Mouse (Mus musculus) liver, embryonic 14.5 days (tissue): ENCODE measurements around the gene Bola3. TPM values are rescaled to one million over a fixed set of nuclear protein-coding genes. Genes with fewer than 3 reads are reported as not detected.

Experiments used
- ATAC-seq: fragments of 200-750 bp; cut with Nextera tagmentation; 2 replicates; pipeline ENCODE4 v1.8.0; 2017; ENCODE audit warnings: moderate number of reproducible peaks, mild to moderate bottlenecking, moderate library complexity; ENCODE audit not compliant: insufficient read depth
- DNase-seq, 3 experiments: peaks; one replicate each; pipeline ENCODE4 v3.0.0-alpha.2; 2012 to 2013; ENCODE audit warnings: low read depth in 3 of 3, low spot score in 3 of 3
- H3K27ac ChIP-seq: fragments of 300-500 bp; sonication (generic); 2 replicates; pipeline ENCODE4 v1.5.1; 2014; ENCODE audit warnings: moderate library complexity, mild to moderate bottlenecking, control low read depth, inconsistent platforms
- H3K27me3 ChIP-seq: fragments of 300-500 bp; sonication (generic); 2 replicates; pipeline ENCODE4 v1.6.1; 2014; ENCODE audit warnings: mild to moderate bottlenecking, low read length, moderate library complexity; ENCODE audit not compliant: control insufficient read depth, insufficient read depth
- H3K36me3 ChIP-seq: fragments of 300-500 bp; sonication (generic); replicated peaks from 2 replicates; pipeline ENCODE4 v1.6.1; 2014; ENCODE audit warnings: low read depth; ENCODE audit not compliant: control insufficient read depth, insufficient read depth
- H3K4me1 ChIP-seq, 2 experiments: fragments of 200-500 bp in 1 of 2; fragments of 300-500 bp in 1 of 2; sonication (generic) in 1 of 2; replicated peaks; 2 replicates each; pipeline ENCODE4 v1.6.1; 2012 to 2014; ENCODE audit warnings: antibody characterized with exemption in 1 of 2, inconsistent platforms in 1 of 2, low read length in 1 of 2; ENCODE audit not compliant: control insufficient read depth in 2 of 2, insufficient read depth in 2 of 2
- H3K4me2 ChIP-seq: fragments of 300-500 bp; sonication (generic); 2 replicates; pipeline ENCODE4 v1.6.1; 2014; ENCODE audit warnings: low read depth, mild to moderate bottlenecking, control low read depth, moderate library complexity
- H3K4me3 ChIP-seq, 2 experiments: fragments of 200-500 bp in 1 of 2; fragments of 300-500 bp in 1 of 2; sonication (generic) in 1 of 2; 2 replicates each; pipeline ENCODE4 v1.5.1; 2012 to 2014; ENCODE audit warnings: low read depth in 2 of 2, low read length in 2 of 2, mild to moderate bottlenecking in 2 of 2, control low read depth in 1 of 2, inconsistent platforms in 1 of 2, moderate library complexity in 1 of 2; ENCODE audit not compliant: insufficient read depth in 1 of 2
- H3K9ac ChIP-seq: fragments of 300-500 bp; sonication (generic); replicated peaks from 2 replicates; pipeline ENCODE4 v1.6.1; 2014; ENCODE audit warnings: mild to moderate bottlenecking, control low read depth, moderate library complexity
- H3K9me3 ChIP-seq: fragments of 300-500 bp; sonication (generic); 2 replicates; pipeline ENCODE4 v1.6.1; 2016; ENCODE audit warnings: low read length, mixed read lengths; ENCODE audit not compliant: control insufficient read depth
- CTCF ChIP-seq: IDR thresholded peaks from 2 replicates; pipeline ENCODE4 v1.5.1; 2016; ENCODE audit warnings: antibody characterized with exemption, low read depth, control low read depth
- EP300 ChIP-seq: IDR thresholded peaks from 2 replicates; pipeline ENCODE4 v1.6.1; 2016; ENCODE audit warnings: antibody characterized with exemption, low read depth
- WGBS: fragments of 180-500 bp; shearing (Covaris S2); extraction: QIAGEN DNeasy Blood & Tissue Kit; methylation state at CpG from one replicate; pipeline ENCODE4 v1.1.7; 2014; ENCODE audit not compliant: insufficient replicate concordance; 5-methylcytosine and 5-hydroxymethylcytosine counted together
- polyA plus RNA-seq, 2 experiments: library from polyadenylated mRNA; depleted of rRNA in 1 of 2; stranded (reverse) in 1 of 2; unstranded in 1 of 2; fragments of >200 nt; fragmentation: Nextera tagmentation in 1 of 2; extraction: Ambion mirVana in 1 of 2; gene quantifications; 2 replicates each; pipeline versions ENCODE4 v1.2.1 to v1.2.3; 2012 to 2014

Gene Bola3
- polyA plus RNA-seq, 2 experiments, result 92.1 to 357 TPM

DNA sequence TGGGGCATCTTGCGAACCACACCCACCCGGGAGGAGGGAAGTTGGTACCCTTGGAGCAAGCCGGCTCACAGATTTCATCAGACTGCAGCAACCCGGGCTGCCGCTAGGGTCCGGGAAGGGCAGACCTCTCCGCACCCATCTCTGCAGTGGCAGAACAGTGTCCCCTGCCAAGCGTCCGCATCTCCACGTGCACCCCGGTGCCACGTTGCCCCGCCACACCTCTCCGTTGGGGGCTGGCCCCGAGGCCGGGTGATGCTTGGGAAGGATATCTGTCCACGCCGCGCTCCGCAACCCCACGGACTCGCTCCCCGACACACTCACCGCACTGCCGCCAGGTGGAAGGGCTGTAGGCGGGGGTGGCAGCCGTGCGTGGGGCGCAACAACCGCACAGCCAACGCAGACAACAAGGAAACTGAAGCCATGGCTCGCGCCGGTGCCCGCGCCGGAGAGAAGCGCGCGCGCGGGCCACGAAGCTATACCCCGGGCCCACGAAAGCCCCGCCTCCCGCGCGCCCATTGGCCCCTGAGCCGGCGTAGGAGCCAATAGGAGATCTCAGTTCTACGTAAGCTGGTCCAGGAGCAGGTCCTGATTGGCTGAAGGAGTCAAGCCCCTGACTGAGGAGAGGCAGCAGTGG, 31.7 kb upstream of the Bola3 start:
- Histone ChIP-seq H3K27ac (peak overlapping the region; percentile 71), H3K4me3 (peak overlapping the region; percentile 79 to 94), H3K9me3 (no peaks in the 10 kb centered on the region), H3K4me2 (peak overlapping the region; percentile 89), H3K36me3 (peaks cover 16% of the 10 kb centered on the region), H3K27me3 (no peaks in the 10 kb centered on the region), H3K9ac (peak overlapping the region; percentile 94), H3K4me1 (peaks cover 33 to 38% of the 10 kb centered on the region in 2 experiments)
- ATAC-seq, result peak; percentile 93
- DNase-seq, result peak; percentile 86 to 87 (median 86)
- WGBS, result under 1% methylated on average over 52 of the region's 52 CpGs
- TF ChIP-seq EP300 (peak; percentile 37), CTCF (peak; percentile 93)

DNA sequence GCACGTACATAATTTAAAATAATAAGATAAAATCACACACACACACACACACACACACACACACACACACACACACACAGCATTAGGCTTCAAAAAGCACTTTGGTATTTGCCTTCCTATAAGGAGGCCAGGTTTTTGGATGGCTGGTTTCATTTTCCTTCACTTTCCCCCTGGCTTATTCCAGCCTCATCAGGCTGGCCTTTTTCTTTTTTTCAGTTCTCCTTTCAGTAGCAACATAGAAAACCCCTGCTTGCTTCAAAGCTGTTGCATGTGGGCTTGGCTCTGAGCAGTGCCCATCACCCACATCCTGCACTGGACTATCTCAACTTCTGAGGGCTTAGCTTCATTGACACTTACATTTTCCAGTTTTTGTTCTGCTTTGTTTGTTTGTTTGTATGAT, 27.0 kb upstream of the Bola3 start:
- Histone ChIP-seq H3K4me3 (no peak overlapping the region), H3K27ac (no peak overlapping the region), H3K4me1 (peaks cover 10 to 13% of the 10 kb centered on the region in 2 experiments), H3K9me3 (no peaks in the 10 kb centered on the region), H3K9ac (no peak overlapping the region), H3K4me2 (no peak overlapping the region), H3K36me3 (peaks cover 4% of the 10 kb centered on the region; the same call in 1 of the 2 replicates), H3K27me3 (no peaks in the 10 kb centered on the region)
- DNase-seq (no peak), ATAC-seq (no peak)
- TF ChIP-seq EP300 (no peak), CTCF (no peak)
- WGBS, result 57% methylated on average over 1 of the region's 1 CpGs

DNA sequence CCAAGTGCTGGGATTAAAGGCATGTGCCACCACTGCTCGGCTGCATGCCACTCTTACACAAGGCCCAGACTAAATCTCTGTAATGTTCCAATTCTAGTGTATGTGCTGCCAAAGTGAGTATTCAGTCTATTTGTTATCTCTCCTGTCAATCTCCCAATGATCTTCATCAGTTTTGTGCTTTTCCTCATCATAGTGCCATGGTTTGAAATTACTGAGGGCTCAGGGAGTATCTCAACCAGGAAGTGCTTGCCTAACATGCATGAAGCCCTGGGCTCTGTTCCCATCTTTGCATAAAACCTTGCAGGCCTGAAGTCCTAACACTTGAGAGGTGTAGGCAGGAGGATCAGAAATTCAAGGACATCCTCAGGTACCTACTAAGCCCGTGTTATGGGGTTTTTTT, 26.2 kb upstream of the Bola3 start:
- Histone ChIP-seq H3K27me3 (no peaks in the 10 kb centered on the region), H3K27ac (no peak overlapping the region), H3K9me3 (no peaks in the 10 kb centered on the region), H3K36me3 (peaks cover 5% of the 10 kb centered on the region), H3K4me3 (no peak overlapping the region), H3K4me1 (peaks cover 15 to 16% of the 10 kb centered on the region in 2 experiments), H3K9ac (no peak overlapping the region), H3K4me2 (no peak overlapping the region)
- WGBS, result 63% methylated on average over 2 of the region's 2 CpGs
- no peak for DNase-seq
- TF ChIP-seq CTCF (no peak), EP300 (no peak)
- ATAC-seq, result no peak

DNA sequence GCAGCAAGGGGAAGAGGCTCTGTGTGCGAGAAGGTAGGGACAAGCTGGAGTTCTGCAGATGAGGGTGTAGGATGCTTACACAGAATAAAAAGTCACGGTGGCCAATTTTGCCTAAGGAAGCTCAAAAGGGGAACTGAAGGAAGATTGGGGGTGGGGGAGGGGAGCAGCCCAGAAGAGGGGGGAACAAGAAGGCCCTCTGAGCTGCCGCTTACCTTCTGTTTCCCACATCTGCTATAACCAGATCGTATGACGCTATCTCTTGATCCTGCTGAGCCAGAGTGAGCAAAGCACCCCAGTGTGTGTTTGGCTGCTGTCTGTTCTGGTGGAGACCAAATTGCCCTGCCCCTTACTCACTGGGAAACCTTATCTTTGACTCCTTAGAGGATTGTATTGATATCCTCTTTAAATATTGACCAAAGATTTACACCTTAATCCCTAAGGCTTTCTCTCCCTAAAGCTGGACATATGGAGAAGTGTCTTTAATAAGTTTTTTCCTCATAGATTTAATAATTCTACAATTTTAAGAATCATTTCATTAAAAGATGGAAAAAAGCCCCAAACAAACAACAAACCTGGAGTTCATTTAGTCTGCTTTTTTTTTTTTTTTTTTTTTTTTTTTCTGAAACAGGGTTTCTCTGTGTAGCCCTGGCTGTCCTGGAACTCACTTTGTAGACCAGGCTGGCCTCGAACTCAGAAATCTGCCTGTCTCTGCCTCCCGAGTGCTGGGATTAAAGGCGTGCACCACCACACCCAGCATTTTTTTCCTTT, 25.1 kb upstream of the Bola3 start:
- no peaks in the 10 kb centered on the region for H3K9me3 ChIP-seq
- ATAC-seq (no peak), DNase-seq (no peak)
- no peak overlapping the region for H3K4me3 ChIP-seq
- peak overlapping the region; percentile 97; the same call in 1 of the 2 replicates for H3K4me2 ChIP-seq
- no peak overlapping the region for H3K27ac ChIP-seq
- H3K4me1 ChIP-seq, result peaks cover 15 to 17% of the 10 kb centered on the region in 2 experiments
- H3K36me3 ChIP-seq, result peaks cover 9% of the 10 kb centered on the region
- H3K27me3 ChIP-seq, result no peaks in the 10 kb centered on the region
- no peak for TF ChIP-seq CTCF
- no peak for TF ChIP-seq EP300
- 39% methylated on average over 8 of the region's 8 CpGs for WGBS
- no peak overlapping the region; the same call in 1 of the 2 replicates for H3K9ac ChIP-seq
